Mouse (Mus musculus) spleen, adult 12 weeks (tissue): ENCODE data around the gene Cacna2d4.
"Not testable (repeated sequence)": the region's sequence is repeated elsewhere in the genome, so short reads cannot be mapped to it uniquely, and the experiment has no call there.

Source experiments
- DNase-seq: peaks from one replicate; pipeline ENCODE4 v3.0.0; 2022; ENCODE audit warnings: low spot score

Gene Cacna2d4

DNA sequence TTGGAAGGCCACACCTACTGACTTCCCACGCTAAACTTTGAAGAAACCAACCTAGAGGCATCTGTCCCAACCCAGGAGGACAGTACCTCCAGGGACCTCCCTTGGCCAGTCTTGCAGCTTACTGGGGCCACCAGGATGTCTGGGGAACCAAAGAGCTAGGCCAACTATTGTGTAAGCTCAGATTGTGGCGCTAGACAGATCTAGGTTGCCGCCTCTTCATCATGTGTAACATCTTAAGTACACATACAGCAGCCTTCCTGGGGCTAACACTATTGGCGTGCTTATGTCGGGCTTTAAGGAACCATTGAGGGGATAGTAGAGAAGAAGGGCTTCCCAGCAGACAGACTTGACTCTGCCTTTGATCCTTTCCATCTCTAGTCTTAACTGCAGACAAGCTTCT, 111.5 kb downstream of the Cacna2d4 start:
- DNase-seq, result no peak

DNA sequence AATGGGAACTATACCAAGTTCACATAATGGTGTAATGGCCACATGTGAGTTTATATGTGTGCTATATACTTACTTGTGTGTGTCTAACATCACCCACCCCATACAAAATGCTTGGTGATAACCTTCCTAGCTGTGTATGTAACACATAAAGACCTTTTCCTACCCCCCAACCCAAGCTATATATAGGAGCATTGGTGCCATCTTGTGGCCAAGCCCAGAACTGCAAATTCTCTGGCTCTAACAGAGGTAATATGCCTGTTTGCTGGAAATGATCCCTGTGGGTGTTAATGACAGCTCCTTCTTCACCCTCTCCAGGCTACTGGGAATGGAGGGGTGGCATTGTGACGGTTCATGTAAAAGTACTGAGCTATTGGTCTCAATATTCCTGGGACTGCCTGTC, 111.9 kb downstream of the Cacna2d4 start:
- peak; percentile 36 for DNase-seq

DNA sequence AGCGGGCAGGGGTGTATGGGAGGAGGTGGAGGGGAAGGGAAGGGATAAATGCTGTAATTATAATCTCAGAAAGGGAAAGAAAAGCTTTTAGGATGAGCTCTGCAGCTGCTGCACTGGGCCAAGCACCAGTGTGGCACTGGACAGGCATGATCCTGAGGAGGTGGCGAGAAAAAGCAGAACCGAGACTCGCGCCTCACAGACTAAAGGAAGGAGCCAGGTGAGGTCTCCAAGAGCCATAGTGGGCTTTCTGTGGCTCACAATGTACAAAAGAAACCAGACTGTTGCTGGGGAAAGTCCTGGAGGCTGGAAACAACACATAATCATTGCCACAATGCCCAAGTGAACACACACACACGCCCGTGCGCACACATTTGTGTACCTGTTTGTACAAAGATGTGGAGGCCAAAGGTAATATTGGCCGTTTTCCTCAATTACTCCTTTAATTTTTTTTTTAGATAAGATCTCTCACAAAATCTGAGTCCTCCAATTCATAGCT, 114.4 kb downstream of the Cacna2d4 start:
- no peak for DNase-seq

DNA sequence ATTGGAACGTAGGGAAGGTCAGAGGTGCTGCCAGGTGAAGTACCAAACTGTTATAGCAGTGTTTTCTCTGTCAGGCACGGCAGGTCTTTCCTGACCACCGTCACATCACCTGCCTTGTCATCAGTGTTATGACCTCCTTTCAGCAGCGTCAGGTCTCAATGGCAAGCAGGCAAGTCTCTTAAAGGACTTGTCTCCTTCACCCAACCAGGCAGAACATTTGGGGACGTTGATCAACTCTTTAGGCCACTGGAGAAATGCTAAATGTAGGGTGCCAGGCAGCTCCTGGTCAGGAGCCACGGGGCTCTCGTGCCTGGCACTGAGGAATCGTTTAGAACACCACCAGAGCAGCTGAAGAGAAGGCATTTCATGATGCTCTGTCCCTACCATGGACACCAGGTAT, 115.3 kb downstream of the Cacna2d4 start:
- no peak for DNase-seq

DNA sequence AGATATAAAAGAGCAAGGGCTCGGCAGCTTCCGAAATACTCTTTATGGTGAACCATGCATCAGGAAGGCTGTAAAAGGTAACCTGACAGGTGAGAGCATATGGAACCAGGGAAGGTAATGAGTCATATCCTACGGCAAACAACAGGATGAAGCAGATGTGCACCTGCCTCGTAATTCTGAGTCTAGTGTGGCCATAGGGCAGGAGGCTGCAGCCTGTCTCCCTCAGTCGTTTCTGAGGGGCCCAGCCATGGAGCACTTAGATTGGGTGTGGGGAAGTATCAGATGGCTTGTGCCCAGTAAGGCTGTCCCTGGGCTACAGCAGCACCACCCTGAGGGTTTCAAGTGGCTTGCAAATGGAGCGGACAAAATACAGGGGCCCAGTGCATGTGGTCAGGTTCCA, 116.2 kb downstream of the Cacna2d4 start:
- DNase-seq, result no peak

DNA sequence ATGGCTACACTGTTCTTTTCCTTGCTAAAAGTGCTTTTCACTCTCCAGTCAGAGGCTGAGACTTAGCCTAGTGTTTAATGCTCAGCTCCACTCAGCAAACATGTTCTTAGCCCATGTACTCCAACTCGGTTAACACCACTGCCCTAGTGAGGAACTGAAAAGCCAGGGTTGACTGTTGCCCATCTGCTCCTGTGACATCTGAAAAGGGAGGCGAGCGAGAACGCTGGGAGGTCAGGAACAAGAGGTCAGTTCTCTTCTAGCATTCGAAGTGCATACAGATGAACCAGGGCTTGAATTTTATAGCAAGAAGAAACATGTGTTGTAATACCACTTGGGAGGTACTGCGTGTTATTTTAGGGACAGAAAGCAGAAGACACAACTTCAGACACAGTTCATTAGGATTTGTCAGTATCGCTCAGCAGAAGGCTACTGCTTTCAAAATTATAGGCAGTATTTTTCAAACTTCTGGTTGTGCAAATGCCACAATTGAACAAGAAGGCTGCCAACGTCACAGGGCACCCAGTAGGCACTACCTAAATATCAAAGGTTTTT, 121.8 kb downstream of the Cacna2d4 start:
- no peak for DNase-seq

DNA sequence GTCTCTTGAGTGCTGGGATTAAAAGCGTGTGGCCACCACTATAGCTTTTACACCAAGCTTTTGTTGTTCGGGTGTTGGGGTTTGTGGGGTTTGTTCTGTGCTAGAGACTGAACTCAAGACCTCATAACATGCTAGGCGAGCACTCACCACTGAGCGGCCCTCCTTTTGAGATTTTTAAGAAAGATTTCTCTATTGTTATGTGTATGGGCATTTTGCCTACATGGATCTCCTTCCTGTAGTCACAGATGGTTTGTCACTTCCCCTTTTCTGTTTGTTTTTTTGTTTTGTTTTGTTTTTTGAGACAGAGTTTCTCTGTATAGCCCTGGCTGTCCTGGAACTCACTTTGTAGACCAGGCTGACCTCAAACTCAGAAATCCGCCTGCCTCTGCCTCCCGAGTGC, 123.9 kb downstream of the Cacna2d4 start:
- DNase-seq, result not testable (repeated sequence)

DNA sequence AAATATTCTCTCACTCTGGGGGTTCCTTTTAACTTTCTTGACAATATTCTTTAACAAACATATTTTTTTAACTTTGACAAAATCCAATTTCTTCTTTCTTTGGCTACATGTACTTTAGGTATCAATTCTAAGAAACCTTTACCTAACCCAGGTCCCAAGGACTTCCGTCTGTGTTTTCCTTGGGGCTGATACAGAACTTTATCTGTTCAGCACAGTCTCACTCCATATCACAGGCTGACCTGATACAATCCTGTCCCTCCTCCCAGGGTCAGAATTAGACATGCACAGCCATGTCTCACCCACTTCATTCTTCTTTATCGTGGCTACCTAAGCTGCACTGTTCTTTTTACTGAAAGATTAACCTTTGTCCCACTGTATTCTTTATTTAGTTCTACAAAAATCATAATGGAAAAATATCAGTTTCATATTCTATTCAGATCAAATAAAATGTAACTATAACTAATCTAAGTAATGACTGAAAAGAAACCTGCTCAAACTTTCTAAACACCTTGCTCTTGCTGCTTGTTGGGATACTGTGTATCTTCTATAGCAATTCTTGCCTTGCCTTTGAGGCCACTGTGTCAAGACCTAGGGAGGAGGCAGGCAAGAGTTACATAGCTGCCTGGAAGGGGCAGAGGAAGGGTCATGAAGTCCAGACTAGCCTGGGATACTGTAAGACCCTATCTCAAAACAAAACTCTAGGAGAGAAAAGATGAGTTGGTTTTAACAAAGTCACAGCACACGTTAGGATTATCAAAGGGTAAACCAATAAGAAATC, 124.8 kb downstream of the Cacna2d4 start:
- DNase-seq, result no peak

DNA sequence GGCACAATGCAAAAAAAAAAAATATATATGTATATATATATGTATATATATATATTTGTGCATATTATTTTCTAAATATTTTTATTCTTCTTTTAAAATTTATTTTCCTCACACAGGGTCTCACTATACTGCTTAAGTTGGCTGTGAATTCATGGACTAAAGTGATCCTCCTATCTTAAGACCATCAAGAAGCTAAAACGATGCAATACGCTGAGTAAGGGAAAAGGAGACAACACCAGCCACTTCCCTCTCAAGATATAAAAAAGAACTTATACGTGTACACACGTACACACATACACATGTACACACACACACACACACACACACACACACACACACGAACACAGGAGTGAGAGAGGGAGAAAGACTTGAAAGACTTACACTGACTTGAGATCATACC, 127.3 kb downstream of the Cacna2d4 start:
- no peak for DNase-seq

DNA sequence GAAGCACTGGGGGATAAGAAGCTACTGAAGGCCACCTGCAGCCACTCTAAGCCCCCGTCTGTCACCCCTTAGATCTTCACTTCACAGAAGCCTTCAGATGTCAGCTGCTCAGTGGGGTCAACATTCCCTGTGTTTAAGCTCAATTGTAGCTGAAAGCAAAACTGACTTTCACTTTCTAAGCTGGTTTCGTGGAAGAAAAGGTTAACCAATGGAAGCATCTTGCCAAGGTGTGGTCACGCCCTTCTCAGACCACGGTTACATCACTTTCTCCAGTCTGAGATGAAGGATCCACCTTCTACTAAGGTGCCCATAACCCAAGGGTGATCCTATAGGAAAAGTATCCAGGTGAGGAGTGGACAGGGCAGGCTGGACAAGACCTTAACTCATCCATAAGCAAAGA, 130.5 kb downstream of the Cacna2d4 start:
- not testable (repeated sequence) for DNase-seq

DNA sequence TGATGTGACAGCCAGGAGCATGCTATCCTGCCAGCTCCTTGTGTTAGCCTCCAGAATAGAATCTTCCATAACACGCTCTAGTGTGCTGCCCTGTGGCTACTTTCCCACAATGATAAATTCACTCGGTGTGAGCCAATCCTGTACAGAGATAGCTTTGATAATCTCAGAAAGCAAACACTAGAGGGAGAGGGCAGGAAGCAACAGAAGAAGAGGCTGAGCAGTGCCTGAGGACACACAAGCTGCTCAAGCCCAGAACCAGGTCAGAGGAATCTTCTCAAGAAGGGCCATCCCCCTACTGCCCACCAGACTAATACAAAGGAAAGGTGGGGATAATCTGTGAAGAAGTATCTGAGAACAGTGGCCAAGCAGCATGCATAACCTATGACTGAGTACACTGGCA, 131.1 kb downstream of the Cacna2d4 start:
- no peak for DNase-seq

DNA sequence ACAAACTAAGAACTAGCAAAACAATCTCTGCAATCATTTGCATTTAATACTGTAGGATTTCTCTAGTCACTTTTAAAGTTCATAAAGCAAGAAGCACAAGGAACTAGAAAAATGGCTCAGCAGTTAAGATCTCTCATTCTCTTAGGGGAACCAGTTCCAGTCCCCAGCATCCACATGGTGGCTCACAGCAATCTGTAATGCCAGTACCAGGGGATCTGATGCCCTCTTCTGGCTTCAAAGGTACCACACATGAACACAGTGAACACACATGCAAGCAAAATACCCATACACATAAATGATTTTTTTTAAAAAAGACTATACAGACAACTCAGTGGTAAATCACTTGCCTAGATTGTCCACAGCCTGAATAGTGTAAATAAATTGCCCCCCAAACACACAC, 135.3 kb downstream of the Cacna2d4 start:
- no peak for DNase-seq

DNA sequence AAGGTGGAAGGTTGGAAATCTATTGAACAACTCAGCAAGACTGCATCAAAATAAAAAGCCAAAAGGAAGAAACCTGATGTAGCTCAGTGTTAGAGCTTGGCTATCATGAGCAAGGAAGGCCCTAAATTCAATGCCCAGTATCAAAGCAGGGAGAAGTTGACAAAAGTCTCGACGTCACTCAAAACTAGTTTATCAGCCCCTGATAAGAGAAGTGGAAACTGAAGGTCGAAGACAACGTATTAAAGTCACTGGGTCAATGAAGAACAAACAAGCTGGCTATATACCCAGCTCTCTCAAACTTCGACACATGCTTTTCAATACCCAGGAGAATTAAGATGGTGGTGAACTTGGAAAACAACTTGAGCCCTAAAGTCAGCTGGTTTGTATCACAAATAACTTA, 135.9 kb downstream of the Cacna2d4 start:
- no peak for DNase-seq

DNA sequence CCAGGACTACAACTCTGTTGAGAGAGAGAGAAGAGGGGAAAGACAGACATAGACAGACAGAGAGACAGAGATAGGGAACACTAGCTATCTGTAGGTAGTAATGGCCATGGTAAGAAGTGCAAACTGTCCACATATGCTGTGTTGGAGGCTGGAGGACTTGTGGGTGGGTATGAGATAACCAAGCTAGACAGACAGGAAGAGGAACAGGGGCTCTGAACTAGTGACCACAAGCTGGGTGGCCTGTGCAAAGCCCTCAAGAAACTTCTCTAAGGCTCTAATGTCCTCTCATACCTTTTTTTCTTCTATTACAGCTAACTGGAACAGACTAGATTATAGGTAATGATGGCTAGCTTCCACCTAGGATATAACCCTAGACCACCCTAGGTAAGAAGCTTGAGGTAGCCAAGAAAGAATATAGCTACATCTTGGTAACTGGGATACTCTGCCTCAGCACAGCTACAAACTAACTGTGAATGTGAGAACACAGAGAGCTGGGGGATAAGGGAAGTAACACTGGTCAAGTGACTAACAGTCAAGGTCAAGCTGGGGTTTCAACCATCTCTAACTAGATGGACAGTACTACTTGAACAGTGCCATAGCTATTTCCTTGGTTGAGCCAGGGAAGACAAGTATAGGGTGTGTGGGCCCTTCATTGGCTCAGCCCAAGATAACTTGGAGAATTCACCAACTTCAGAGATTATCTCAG, 136.8 kb downstream of the Cacna2d4 start:
- no peak for DNase-seq

DNA sequence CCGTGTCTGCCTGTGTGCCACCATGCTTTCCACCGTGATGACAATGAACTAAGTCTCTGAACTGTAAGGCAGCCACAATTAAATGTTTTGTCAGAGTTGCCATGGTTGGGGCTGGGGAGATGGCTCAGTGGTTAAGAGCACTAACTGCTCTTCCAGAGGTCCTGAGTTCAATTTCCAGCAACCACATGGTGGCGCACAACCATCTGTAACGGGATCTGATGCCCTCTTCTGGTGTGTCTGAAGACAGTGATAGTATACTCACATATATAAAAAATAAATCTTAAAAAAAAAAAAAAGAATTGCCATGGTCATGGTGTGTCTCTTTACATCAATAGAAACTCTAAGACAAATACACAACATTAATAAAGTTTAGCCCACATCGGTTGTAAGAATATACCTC, 138.7 kb downstream of the Cacna2d4 start:
- no peak for DNase-seq

DNA sequence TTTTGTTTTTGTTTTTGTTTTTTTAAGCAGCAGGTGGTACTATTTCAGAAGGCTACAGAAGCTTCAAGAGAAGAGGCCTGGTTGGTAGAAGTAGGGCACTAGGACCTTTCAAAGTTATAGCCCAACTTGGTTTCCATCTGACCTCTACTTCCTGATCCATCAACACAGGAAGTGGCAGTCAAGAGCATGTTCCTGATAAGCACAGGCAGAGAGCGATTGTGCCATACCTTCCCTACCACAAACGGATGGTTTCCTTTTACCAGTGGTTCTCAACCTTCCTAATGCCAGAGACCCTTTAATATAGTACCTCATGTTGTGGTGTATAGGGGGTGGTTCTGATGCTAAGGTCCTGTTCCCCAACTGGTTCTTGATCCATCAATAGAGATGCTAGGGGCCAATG, 141.3 kb downstream of the Cacna2d4 start:
- no peak for DNase-seq

DNA sequence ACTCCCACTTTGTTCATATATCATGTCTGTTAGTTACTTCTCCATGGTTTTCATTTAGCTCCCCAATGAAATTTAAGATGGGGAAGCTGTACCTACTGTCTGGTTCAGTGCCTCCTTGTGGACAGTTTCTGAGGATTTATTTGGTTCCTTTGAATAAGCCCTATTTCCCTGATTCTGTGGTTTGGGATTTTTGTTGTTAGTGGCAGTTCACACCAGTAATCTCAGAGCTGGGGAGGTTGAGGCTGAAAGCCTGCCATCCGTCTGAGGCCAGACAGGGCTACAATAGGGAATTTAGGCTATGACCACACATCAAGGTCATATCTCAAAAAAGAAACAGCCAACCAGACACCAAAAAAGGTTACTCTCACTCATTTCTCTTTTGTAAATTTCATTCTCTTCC, 142.3 kb downstream of the Cacna2d4 start:
- DNase-seq, result no peak

DNA sequence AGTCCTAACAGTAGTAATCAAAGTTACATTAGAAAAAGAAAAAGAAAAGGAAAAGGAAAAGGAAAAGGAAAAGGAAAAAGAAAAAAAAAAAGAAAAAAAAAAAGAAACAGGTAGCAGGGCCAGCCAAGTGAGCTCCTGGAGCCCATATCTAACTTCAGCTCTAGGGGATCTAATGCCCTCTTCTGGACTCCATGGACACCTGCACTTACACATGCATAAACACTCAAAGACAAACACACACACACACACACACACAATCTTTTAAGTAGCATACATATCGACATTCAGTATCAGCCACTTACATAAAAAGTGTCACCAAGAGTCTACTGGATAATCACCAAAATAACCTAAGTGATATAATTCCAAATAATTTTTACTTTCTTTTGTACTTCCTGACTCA, 149.3 kb downstream of the Cacna2d4 start:
- DNase-seq, result no peak

DNA sequence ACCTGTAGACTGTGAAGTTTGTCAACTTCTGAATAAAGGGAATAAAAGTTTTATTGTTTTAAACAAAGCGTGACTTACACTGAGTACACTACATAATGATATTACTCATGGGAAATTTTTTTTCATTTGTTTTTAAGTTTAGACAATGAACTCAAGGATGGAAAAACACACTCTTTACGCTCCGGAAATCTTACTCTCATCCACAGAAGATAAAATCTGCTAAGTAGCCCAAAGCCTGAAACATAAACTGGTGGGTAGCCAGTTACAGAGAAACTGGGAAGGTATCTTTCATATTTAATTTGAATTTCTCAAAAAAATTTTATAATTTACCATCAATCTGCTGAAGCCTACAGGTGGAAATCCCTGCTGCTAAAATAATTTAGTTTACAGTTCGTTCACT, 150.1 kb downstream of the Cacna2d4 start:
- DNase-seq, result no peak

DNA sequence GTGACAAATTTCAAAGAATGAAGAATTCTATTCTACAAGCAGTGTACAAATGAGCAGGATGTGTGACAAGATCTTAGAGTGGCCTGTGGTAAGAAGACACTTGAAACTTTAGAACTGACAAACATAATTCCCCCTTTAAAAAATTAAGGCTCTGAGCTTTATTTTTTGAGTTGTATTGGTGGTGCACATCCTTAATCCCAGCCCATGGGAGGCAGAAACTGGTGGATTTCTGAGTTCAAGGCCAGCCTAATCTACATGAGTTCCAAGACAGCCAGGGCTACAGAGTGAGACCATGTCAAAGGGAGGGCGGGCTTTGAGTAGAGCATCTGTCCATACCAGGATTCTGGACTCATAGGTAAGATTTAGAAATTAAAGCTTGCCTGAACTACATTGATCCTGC, 150.5 kb downstream of the Cacna2d4 start:
- DNase-seq, result no peak

DNA sequence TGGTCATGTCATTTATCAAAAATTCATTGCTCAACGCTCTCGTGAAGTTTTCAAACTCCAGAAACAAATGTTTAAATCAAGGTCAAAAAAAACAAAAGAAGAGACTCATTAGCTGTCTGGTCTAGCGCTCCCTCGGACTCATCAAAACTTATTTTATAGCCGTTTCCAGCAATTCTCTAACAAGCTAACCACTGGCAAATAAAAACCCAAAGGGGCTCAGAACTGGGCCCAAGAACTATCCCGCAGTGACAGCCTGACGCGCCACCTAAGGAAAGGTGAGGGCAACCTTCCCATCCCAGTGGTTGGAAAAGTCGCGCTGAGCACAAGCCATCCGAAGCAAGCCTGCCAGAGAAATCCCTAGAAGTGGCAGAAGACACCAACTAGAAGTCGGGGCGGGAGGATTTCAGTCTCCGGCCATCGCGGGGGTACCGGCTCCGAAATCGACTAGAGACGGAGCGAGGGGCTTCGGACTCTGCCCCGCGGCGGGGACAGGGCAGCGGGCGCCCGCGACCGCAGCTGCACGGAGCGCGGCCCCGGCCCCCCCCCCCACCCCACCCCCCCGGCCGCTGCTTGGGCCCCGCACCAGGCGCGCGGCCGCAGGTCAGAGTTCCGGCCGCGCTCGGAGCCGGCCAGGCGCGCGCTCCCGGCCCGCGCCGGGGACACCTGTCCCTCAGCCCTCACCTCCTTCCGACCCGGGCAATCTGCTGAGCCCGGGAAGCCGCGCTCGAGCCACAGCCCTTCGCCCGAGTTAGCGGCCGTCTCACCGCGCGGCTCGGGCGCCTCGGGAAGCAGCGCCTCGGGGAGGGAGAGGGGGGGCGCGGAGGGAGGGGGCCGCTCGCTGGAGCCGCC, 151.7 kb downstream of the Cacna2d4 start:
- peak; percentile 31 for DNase-seq

DNA sequence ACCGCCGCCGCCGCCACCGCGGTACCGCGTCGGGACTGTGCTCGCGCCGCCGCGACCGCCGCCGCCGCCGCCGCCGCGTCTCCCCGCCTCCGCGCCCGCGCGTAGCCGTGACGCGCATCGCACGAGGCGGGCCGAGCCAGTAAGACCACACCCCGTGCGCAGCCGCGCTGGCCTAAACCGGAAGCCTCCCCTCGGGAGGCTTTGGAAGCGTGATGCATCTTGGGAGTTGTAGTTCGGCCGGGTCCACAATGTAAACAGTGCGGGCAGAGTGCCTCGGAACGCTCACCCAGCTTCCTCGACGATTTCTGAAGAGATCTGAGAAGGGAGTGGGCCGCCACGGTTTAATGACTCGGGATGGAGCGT, 152.3 kb downstream of the Cacna2d4 start:
- DNase-seq, result peak; percentile 93
